16 mouse cellular contexts compared by ENCODE assay signal in the genomic region with DNA sequence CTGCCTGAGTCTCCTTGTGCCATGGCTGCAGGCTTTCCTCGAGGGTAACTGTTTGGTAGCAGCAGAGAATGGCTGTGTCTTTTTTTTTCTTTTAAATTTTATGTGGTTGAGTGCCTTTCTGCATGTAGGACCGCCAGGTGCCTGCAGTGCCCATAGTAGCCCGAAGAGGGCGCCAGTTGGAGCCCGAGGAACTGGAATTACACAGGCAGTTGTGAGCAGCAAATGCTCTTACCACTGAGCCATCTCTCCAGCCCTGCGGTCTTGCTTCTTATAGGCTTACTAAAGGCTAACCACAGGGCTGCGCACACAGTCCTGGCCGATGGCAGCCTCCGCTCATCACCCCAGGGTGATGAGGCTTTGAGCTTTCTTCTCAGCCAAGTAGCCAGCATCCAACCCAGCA. TPM values are rescaled to one million over a fixed set of nuclear protein-coding genes. Genes with fewer than 3 reads are reported as not detected.
DNase-seq lines count a peak whose midpoint lies in the region; ATAC-seq and TF ChIP-seq lines count a peak whose summit lies in the region.
"Had no signal": no experiment of that assay in that cellular context is flagged by ENCODE, and none has a peak within 500 bp of the region (broad histone marks: within the 10 kb centered on the region; RNA-seq: fewer than 3 reads in every experiment).

No protein-coding gene starts in this region.

- H3K4me3 ChIP-seq in intestine, postnatal 0 days (ENCODE audit: low read depth, low read length): no peak overlapping the region
- no peak overlapping the region for H3K4me3 ChIP-seq in intestine, embryonic 16.5 days (ENCODE audit: low read length)
- peak overlapping the region in 1 of 2 experiments; percentile 42; a peak in 2 of 4 replicates for H3K4me3 ChIP-seq in MEL (ENCODE audit: control insufficient read depth in 1 of 2, insufficient read depth in 1 of 2, low read depth in 2 of 2, low read length in 2 of 2)
- no peak overlapping the region for H3K4me3 ChIP-seq in liver, embryonic 14.5 days (ENCODE audit: insufficient read depth in 1 of 2, low read depth in 2 of 2, low read length in 2 of 2)
- no peak overlapping the region for H3K4me3 ChIP-seq in forebrain, embryonic 14.5 days (ENCODE audit: low read depth, low read length)
- H3K4me3 ChIP-seq in forebrain, embryonic 16.5 days (replicated peaks; ENCODE audit: low read length): no peak overlapping the region
- H3K4me3 ChIP-seq: heart, embryonic 13.5 days; hindbrain, embryonic 15.5 days; limb, embryonic 13.5 days; neural tube, embryonic 13.5 days had no signal

- H3K27me3 ChIP-seq in intestine, postnatal 0 days (replicated peaks; ENCODE audit: control insufficient read depth, insufficient read depth, low read length): no peaks in the 10 kb centered on the region
- H3K27me3 ChIP-seq in intestine, embryonic 16.5 days (replicated peaks; ENCODE audit: control insufficient read depth, insufficient read depth, low read length): no peaks in the 10 kb centered on the region
- no peaks in the 10 kb centered on the region for H3K27me3 ChIP-seq in MEL (ENCODE audit: control insufficient read depth in 1 of 2, insufficient read depth in 2 of 2, low read length in 2 of 2)
- H3K27me3 ChIP-seq in liver, embryonic 14.5 days (ENCODE audit: control insufficient read depth, insufficient read depth, low read length): no peaks in the 10 kb centered on the region
- no peaks in the 10 kb centered on the region for H3K27me3 ChIP-seq in forebrain, embryonic 14.5 days (replicated peaks; ENCODE audit: control insufficient read depth, insufficient read depth, low read length)
- H3K27me3 ChIP-seq in forebrain, embryonic 16.5 days (replicated peaks; ENCODE audit: control insufficient read depth, insufficient read depth, low read length): no peaks in the 10 kb centered on the region
- H3K27me3 ChIP-seq: heart, embryonic 13.5 days; hindbrain, embryonic 15.5 days; limb, embryonic 13.5 days; neural tube, embryonic 13.5 days had no signal

- no peak for ATAC-seq in intestine, postnatal 0 days
- ATAC-seq in intestine, embryonic 16.5 days: no peak
- ATAC-seq in liver, embryonic 14.5 days (ENCODE audit: insufficient read depth): no peak
- no peak for ATAC-seq in forebrain, embryonic 14.5 days
- no peak for ATAC-seq in forebrain, embryonic 16.5 days

- no peaks in the 10 kb centered on the region for H3K79me2 ChIP-seq in MEL (ENCODE audit: control insufficient read depth, insufficient read depth, low read length, poor library complexity)

- DNase-seq in 416B (ENCODE audit: low read depth) (peak; percentile 44), MEL (ENCODE audit: low read depth, low spot score) (peak; percentile 57)
- no peak for DNase-seq in liver, embryonic 14.5 days (ENCODE audit: low read depth in 3 of 3, low spot score in 3 of 3)
- DNase-seq in forebrain, embryonic 14.5 days (ENCODE audit: low spot score): no peak
- DNase-seq in urinary bladder, adult 2 months (ENCODE audit: low spot score): no peak
- DNase-seq: adrenal gland, postnatal 25 days; right cerebral cortex, postnatal 25 days had no signal

- H3K27ac ChIP-seq in intestine, postnatal 0 days (ENCODE audit: low read depth, low read length): no peak overlapping the region
- no peak overlapping the region for H3K27ac ChIP-seq in intestine, embryonic 16.5 days (ENCODE audit: low read length)
- peak overlapping the region; percentile 82 for H3K27ac ChIP-seq in MEL (ENCODE audit: control insufficient read depth, low read depth, low read length)
- no peak overlapping the region for H3K27ac ChIP-seq in liver, embryonic 14.5 days
- no peak overlapping the region for H3K27ac ChIP-seq in forebrain, embryonic 14.5 days (ENCODE audit: low read depth, low read length)
- H3K27ac ChIP-seq in forebrain, embryonic 16.5 days (ENCODE audit: low read length): no peak overlapping the region
- H3K27ac ChIP-seq: hindbrain, embryonic 15.5 days; limb, embryonic 13.5 days; neural tube, embryonic 13.5 days had no signal

- no peak overlapping the region for H3K9ac ChIP-seq in intestine, postnatal 0 days (ENCODE audit: low read depth, low read length)
- H3K9ac ChIP-seq in intestine, embryonic 16.5 days (ENCODE audit: low read depth, low read length): no peak overlapping the region
- peak overlapping the region; percentile 59; the same call in 1 of the 2 replicates for H3K9ac ChIP-seq in MEL (ENCODE audit: control insufficient read depth, low read depth, low read length, poor library complexity, severe bottlenecking)
- no peak overlapping the region for H3K9ac ChIP-seq in liver, embryonic 14.5 days (replicated peaks)
- no peak overlapping the region for H3K9ac ChIP-seq in forebrain, embryonic 14.5 days (ENCODE audit: low read length)
- no peak overlapping the region for H3K9ac ChIP-seq in forebrain, embryonic 16.5 days (replicated peaks; ENCODE audit: low read depth, low read length)
- H3K9ac ChIP-seq: heart, embryonic 13.5 days; hindbrain, embryonic 15.5 days; limb, embryonic 13.5 days; neural tube, embryonic 13.5 days had no signal

- no peak for TF ChIP-seq RAD21 in MEL (IDR thresholded peaks at IDR 0.05; ENCODE audit: low read depth, low read length)

- H3K4me2 ChIP-seq in intestine, postnatal 0 days (replicated peaks; ENCODE audit: low read depth): no peak overlapping the region
- H3K4me2 ChIP-seq in intestine, embryonic 16.5 days (ENCODE audit: low read depth, low read length): no peak overlapping the region
- no peak overlapping the region for H3K4me2 ChIP-seq in liver, embryonic 14.5 days (ENCODE audit: low read depth)
- no peak overlapping the region for H3K4me2 ChIP-seq in forebrain, embryonic 14.5 days (ENCODE audit: low read length)
- no peak overlapping the region for H3K4me2 ChIP-seq in forebrain, embryonic 16.5 days (ENCODE audit: low read length)
- H3K4me2 ChIP-seq: heart, embryonic 13.5 days; hindbrain, embryonic 15.5 days; limb, embryonic 13.5 days; neural tube, embryonic 13.5 days had no signal

- H3K36me3 ChIP-seq in intestine, postnatal 0 days (ENCODE audit: control insufficient read depth, insufficient read depth): no peaks in the 10 kb centered on the region
- no peaks in the 10 kb centered on the region for H3K36me3 ChIP-seq in intestine, embryonic 16.5 days (ENCODE audit: control insufficient read depth, insufficient read depth, low read length)
- H3K36me3 ChIP-seq in MEL (ENCODE audit: control insufficient read depth in 1 of 2, insufficient read depth in 2 of 2, low read length in 2 of 2): peaks cover 0 to 13% of the 10 kb centered on the region in 2 experiments; a peak in 2 of 4 replicates
- no peaks in the 10 kb centered on the region for H3K36me3 ChIP-seq in liver, embryonic 14.5 days (replicated peaks; ENCODE audit: control insufficient read depth, insufficient read depth, low read depth)
- H3K36me3 ChIP-seq in forebrain, embryonic 14.5 days (ENCODE audit: control insufficient read depth, insufficient read depth, low read length): no peaks in the 10 kb centered on the region
- H3K36me3 ChIP-seq in forebrain, embryonic 16.5 days (ENCODE audit: control insufficient read depth, insufficient read depth): no peaks in the 10 kb centered on the region
- H3K36me3 ChIP-seq: heart, embryonic 13.5 days; hindbrain, embryonic 15.5 days; limb, embryonic 13.5 days; neural tube, embryonic 13.5 days had no signal

- no peaks in the 10 kb centered on the region for H3K4me1 ChIP-seq in intestine, postnatal 0 days (replicated peaks; ENCODE audit: control insufficient read depth, insufficient read depth, low read length)
- no peaks in the 10 kb centered on the region for H3K4me1 ChIP-seq in intestine, embryonic 16.5 days (ENCODE audit: control insufficient read depth, insufficient read depth, low read length)
- H3K4me1 ChIP-seq in MEL (ENCODE audit: control insufficient read depth in 1 of 2, insufficient read depth in 2 of 2, low read length in 2 of 2): peaks cover 3 to 23% of the 10 kb centered on the region in 2 experiments; a peak in 3 of 4 replicates
- no peaks in the 10 kb centered on the region; a peak in 1 of 4 replicates for H3K4me1 ChIP-seq in liver, embryonic 14.5 days (replicated peaks; ENCODE audit: control insufficient read depth in 2 of 2, insufficient read depth in 2 of 2, low read length in 1 of 2)
- H3K4me1 ChIP-seq in forebrain, embryonic 14.5 days (ENCODE audit: control insufficient read depth, insufficient read depth, low read length): 0 out of 2 replicates have a peak, but pooled peaks cover 3% of the 10 kb centered on the region
- no peaks in the 10 kb centered on the region for H3K4me1 ChIP-seq in forebrain, embryonic 16.5 days (replicated peaks; ENCODE audit: control insufficient read depth, insufficient read depth, low read length)
- H3K4me1 ChIP-seq: limb, embryonic 13.5 days had no signal

- TF ChIP-seq EP300 in MEL (IDR thresholded peaks at IDR 0.05; ENCODE audit: low read depth in 1 of 2, low read length in 2 of 2): no peak
- no peak for TF ChIP-seq EP300 in liver, embryonic 14.5 days (IDR thresholded peaks at IDR 0.05; ENCODE audit: low read depth)

- H3K9me3 ChIP-seq in intestine, postnatal 0 days (ENCODE audit: control insufficient read depth): no peaks in the 10 kb centered on the region
- no peaks in the 10 kb centered on the region for H3K9me3 ChIP-seq in intestine, embryonic 16.5 days (ENCODE audit: control insufficient read depth, low read length)
- no peaks in the 10 kb centered on the region for H3K9me3 ChIP-seq in MEL (replicated peaks; ENCODE audit: insufficient read depth, low read length)
- H3K9me3 ChIP-seq in liver, embryonic 14.5 days (ENCODE audit: control insufficient read depth, low read length): no peaks in the 10 kb centered on the region
- no peaks in the 10 kb centered on the region for H3K9me3 ChIP-seq in forebrain, embryonic 14.5 days (replicated peaks; ENCODE audit: control insufficient read depth, low read length)
- H3K9me3 ChIP-seq in forebrain, embryonic 16.5 days (ENCODE audit: control insufficient read depth, low read length): no peaks in the 10 kb centered on the region
- H3K9me3 ChIP-seq: heart, embryonic 13.5 days; hindbrain, embryonic 15.5 days; neural tube, embryonic 13.5 days had no signal

- TF ChIP-seq POLR2A in MEL (IDR thresholded peaks at IDR 0.05; ENCODE audit: control insufficient read depth in 1 of 2, insufficient read depth in 1 of 2, low read depth in 1 of 2, low read length in 2 of 2, poor library complexity in 1 of 2): no peak

- 79% methylated on average over 9 of the region's 9 CpGs for WGBS in intestine, postnatal 0 days
- 78% methylated on average over 9 of the region's 9 CpGs for WGBS in intestine, embryonic 16.5 days
- 60% methylated on average over 9 of the region's 9 CpGs for WGBS in liver, embryonic 14.5 days (ENCODE audit: insufficient replicate concordance)
- WGBS in forebrain, embryonic 14.5 days: 74% methylated on average over 9 of the region's 9 CpGs
- WGBS in forebrain, embryonic 16.5 days: 76% methylated on average over 9 of the region's 9 CpGs

- peak; percentile 32 for TF ChIP-seq CTCF in intestine, postnatal 0 days (IDR thresholded peaks at IDR 0.05; ENCODE audit: low read depth)
- TF ChIP-seq CTCF in MEL (IDR thresholded peaks at IDR 0.05 in 2 of 3, conservative IDR thresholded peaks at IDR 0.05 in 1 of 3; ENCODE audit: control insufficient read depth in 1 of 3, insufficient read depth in 1 of 3, low read depth in 2 of 3, low read length in 3 of 3, poor library complexity in 1 of 3, severe bottlenecking in 1 of 3): peak; percentile 47 to 67 (median 58)
- peak; percentile 64 for TF ChIP-seq CTCF in liver, embryonic 14.5 days (IDR thresholded peaks at IDR 0.05; ENCODE audit: low read depth)

RNA-seq across cellular contexts. Expression of gene Gm17657, which starts 18.2 kb away (rescaled TPM):
- polyA plus RNA-seq in intestine, postnatal 0 days (2015; fragmentation: Nextera tagmentation; extraction: Ambion mirVana): not detected in 2 replicates
- not detected in 2 replicates for polyA plus RNA-seq in intestine, embryonic 16.5 days (2015; fragmentation: Nextera tagmentation; extraction: Ambion mirVana)
- total RNA-seq in MEL (2012; rRNA removed): 0.31 and 0.88 TPM in 2 replicates
- 1 to 10 TPM in 1 of 2 experiments, not detected in 1; 2.7 TPM for polyA plus RNA-seq in MEL (2012; ENCODE audit: insufficient read depth in 1 of 2, insufficient read length in 2 of 2, low read depth in 1 of 2, low replicate concordance in 2 of 2, missing spikeins in 1 of 2)
- not detected in 2 replicates for polyA plus RNA-seq in liver, embryonic 14.5 days (2012; rRNA removed)
- not detected in 2 replicates for polyA plus RNA-seq in liver, embryonic 14.5 days (2014; fragmentation: Nextera tagmentation; extraction: Ambion mirVana)
- not detected in 2 replicates for polyA plus RNA-seq in forebrain, embryonic 14.5 days (2014; fragmentation: Nextera tagmentation; extraction: Ambion mirVana)
- not detected in 2 replicates for polyA plus RNA-seq in urinary bladder, adult 2 months (2012; rRNA removed)
- polyA plus RNA-seq in forebrain, embryonic 16.5 days (2015; fragmentation: Nextera tagmentation; extraction: Ambion mirVana): not detected in 2 replicates
- total RNA-seq: adrenal gland, postnatal 25 days; gastrocnemius, adult 18-20 months had no signal
- polyA plus RNA-seq: C2C12; heart, embryonic 13.5 days; hindbrain, embryonic 15.5 days; limb, embryonic 13.5 days; neural tube, embryonic 13.5 days had no signal

RNA-seq across cellular contexts. Expression of gene Tbc1d22b, which starts 18.3 kb away (rescaled TPM):
- polyA plus RNA-seq in intestine, postnatal 0 days (2015; fragmentation: Nextera tagmentation; extraction: Ambion mirVana): 8.6 TPM in 2 replicates
- polyA plus RNA-seq in intestine, embryonic 16.5 days (2015; fragmentation: Nextera tagmentation; extraction: Ambion mirVana): 12.4 and 12.6 TPM in 2 replicates
- total RNA-seq in MEL (2012; rRNA removed): 8.0 and 9.4 TPM in 2 replicates
- polyA plus RNA-seq in MEL (2012; ENCODE audit: insufficient read depth in 1 of 2, insufficient read length in 2 of 2, low read depth in 1 of 2, low replicate concordance in 2 of 2, missing spikeins in 1 of 2): 10 to 100 TPM; 30.7 to 53.8 TPM
- polyA plus RNA-seq in liver, embryonic 14.5 days (2012; rRNA removed): 3.3 and 3.6 TPM in 2 replicates
- 2.3 and 2.9 TPM in 2 replicates for polyA plus RNA-seq in liver, embryonic 14.5 days (2014; fragmentation: Nextera tagmentation; extraction: Ambion mirVana)
- 18.4 and 21.3 TPM in 2 replicates for polyA plus RNA-seq in forebrain, embryonic 14.5 days (2014; fragmentation: Nextera tagmentation; extraction: Ambion mirVana)
- polyA plus RNA-seq in urinary bladder, adult 2 months (2012; rRNA removed): 13.5 and 14.1 TPM in 2 replicates
- polyA plus RNA-seq in forebrain, embryonic 16.5 days (2015; fragmentation: Nextera tagmentation; extraction: Ambion mirVana): 22.0 and 25.9 TPM in 2 replicates

RNA-seq across cellular contexts. Expression of gene Tmem217, which starts 20.9 kb away (rescaled TPM):
- polyA plus RNA-seq in intestine, postnatal 0 days (2015; fragmentation: Nextera tagmentation; extraction: Ambion mirVana): 0.16 TPM in 1 of 2 replicates, not detected in the other
- polyA plus RNA-seq in intestine, embryonic 16.5 days (2015; fragmentation: Nextera tagmentation; extraction: Ambion mirVana): 0.33 and 0.87 TPM in 2 replicates
- 2.3 and 2.5 TPM in 2 replicates for total RNA-seq in MEL (2012; rRNA removed)
- polyA plus RNA-seq in MEL (2012; ENCODE audit: insufficient read depth in 1 of 2, insufficient read length in 2 of 2, low read depth in 1 of 2, low replicate concordance in 2 of 2, missing spikeins in 1 of 2): 1 to 10 TPM in 1 of 2 experiments, not detected in 1; 4.5 TPM
- polyA plus RNA-seq in liver, embryonic 14.5 days (2012; rRNA removed): 0.09 TPM in 1 of 2 replicates, not detected in the other
- not detected in 2 replicates for polyA plus RNA-seq in liver, embryonic 14.5 days (2014; fragmentation: Nextera tagmentation; extraction: Ambion mirVana)
- 0.25 TPM in 1 of 2 replicates, not detected in the other for polyA plus RNA-seq in forebrain, embryonic 14.5 days (2014; fragmentation: Nextera tagmentation; extraction: Ambion mirVana)
- 0.14 and 0.21 TPM in 2 replicates for polyA plus RNA-seq in urinary bladder, adult 2 months (2012; rRNA removed)
- polyA plus RNA-seq in forebrain, embryonic 16.5 days (2015; fragmentation: Nextera tagmentation; extraction: Ambion mirVana): 0.50 and 1.1 TPM in 2 replicates
- total RNA-seq: gastrocnemius, adult 18-20 months had no signal
- polyA plus RNA-seq: C2C12 had no signal

RNA-seq across cellular contexts. Expression of gene Pim1, which starts 40.7 kb away (rescaled TPM):
- 16.8 and 18.9 TPM in 2 replicates for polyA plus RNA-seq in intestine, postnatal 0 days (2015; fragmentation: Nextera tagmentation; extraction: Ambion mirVana)
- 11.8 and 12.8 TPM in 2 replicates for polyA plus RNA-seq in intestine, embryonic 16.5 days (2015; fragmentation: Nextera tagmentation; extraction: Ambion mirVana)
- total RNA-seq in MEL (2012; rRNA removed): 27.8 and 30.6 TPM in 2 replicates
- polyA plus RNA-seq in MEL (2012; ENCODE audit: insufficient read depth in 1 of 2, insufficient read length in 2 of 2, low read depth in 1 of 2, low replicate concordance in 2 of 2, missing spikeins in 1 of 2): 10 to 100 TPM in 1 of 2 experiments, not detected in 1; 52.1 TPM
- 61.4 and 64.5 TPM in 2 replicates for polyA plus RNA-seq in liver, embryonic 14.5 days (2012; rRNA removed)
- 60.4 and 69.9 TPM in 2 replicates for polyA plus RNA-seq in liver, embryonic 14.5 days (2014; fragmentation: Nextera tagmentation; extraction: Ambion mirVana)
- polyA plus RNA-seq in forebrain, embryonic 14.5 days (2014; fragmentation: Nextera tagmentation; extraction: Ambion mirVana): 11.4 and 15.7 TPM in 2 replicates
- 21.2 and 24.4 TPM in 2 replicates for polyA plus RNA-seq in urinary bladder, adult 2 months (2012; rRNA removed)
- 11.4 and 11.8 TPM in 2 replicates for polyA plus RNA-seq in forebrain, embryonic 16.5 days (2015; fragmentation: Nextera tagmentation; extraction: Ambion mirVana)

Comparison
In these comparisons a context has a peak if more than half of its experiments do, and no peak if none do; other contexts are left out.
1. DNase-seq: peak in 416B (single experiment) and MEL (single experiment); none in liver, embryonic 14.5 days (0 of 3), forebrain, embryonic 14.5 days (single experiment) and urinary bladder, adult 2 months (single experiment).
2. Peak in every context shown above with its lines, with median percentiles within 50 percentile points of each other: CTCF ChIP-seq.